Mouse (Mus musculus): Measurements from ENCODE around the gene Mrgprf.

GRCm38 (mm10) chr7:145317522-145317921 is 16.9 kb downstream of the Mrgprf start:
- TF ChIP-seq ZNF384 (IDR thresholded peaks at IDR 0.05; ENCODE audit: low read depth, low read length): no peak
- no peak for TF ChIP-seq ZC3H11A (IDR thresholded peaks at IDR 0.05; ENCODE audit: borderline replicate concordance, low read depth, low read length)
- no peak for TF ChIP-seq MAFK (IDR thresholded peaks at IDR 0.05; ENCODE audit: insufficient read depth, low read depth, low read length)
